Mouse (Mus musculus) T-helper 17 cell (primary cell): Measurements from ENCODE around the gene Mesp1.

Experiments
- in situ Hi-C, 2 experiments: fragments of 300-600 bp; cut with MboI, MseI; formaldehyde crosslinking; loops; 1 replicate in 1 of 2; 2 replicates in 1 of 2; pipeline ENCODE4 v1.15.1; 2025; ENCODE audit warnings: high pct_unique_total_duplicates in 2 of 2

Mesp1 gene

GRCm38 (mm10) chr7:79793688-79794087 is at the start of gene Mesp1:
Gene Mesp1, minus strand, starts transcription at chr7:79793788.
- in situ Hi-C loops, result no loop called here

DNA sequence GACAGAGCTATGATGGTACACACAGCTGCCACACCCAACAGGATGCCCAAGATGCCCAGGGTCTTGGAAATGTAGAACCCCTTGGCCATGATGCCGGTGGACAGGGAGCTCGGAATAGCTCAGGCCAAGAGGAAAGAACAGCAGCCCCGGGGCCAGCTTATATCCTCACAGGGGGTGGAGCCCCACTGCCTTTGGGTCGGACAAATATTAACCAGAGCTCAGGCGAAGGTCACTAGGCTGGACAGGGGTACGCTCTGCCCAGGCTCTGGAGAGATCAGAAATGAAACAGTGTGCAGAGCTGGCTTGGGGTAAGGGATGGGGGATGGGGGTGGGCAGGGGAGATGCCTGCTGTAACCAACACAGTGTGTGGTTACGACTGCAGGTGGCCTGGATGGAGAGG is 48.6 kb upstream of the Mesp1 start:
- in situ Hi-C loops, result no loop called here

- in situ Hi-C loops, result no loop called here
Observed at GRCm38 (mm10) chr7:79837247-79837646, 43.7 kb upstream of the Mesp1 start.

DNA sequence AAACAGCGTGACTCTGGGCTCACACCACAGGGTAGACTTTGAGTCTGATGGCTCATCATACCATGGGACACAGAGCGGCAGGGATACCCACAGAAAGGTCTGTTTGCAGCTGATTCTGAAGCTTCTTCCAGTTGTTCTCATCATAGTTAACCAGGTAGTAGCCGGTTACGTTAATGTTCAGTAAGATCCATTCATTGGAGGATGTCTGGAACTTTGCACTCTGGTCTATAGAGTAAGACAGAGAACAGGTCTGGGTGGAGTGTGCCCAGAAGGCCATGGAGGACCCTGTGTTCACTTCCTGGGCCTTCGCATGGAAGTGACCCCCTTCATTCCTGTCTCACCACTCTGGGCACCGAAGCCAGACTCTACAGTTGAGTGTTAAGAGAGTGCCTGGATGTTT is 41.6 kb upstream of the Mesp1 start:
- in situ Hi-C loops, result no loop called here

DNA sequence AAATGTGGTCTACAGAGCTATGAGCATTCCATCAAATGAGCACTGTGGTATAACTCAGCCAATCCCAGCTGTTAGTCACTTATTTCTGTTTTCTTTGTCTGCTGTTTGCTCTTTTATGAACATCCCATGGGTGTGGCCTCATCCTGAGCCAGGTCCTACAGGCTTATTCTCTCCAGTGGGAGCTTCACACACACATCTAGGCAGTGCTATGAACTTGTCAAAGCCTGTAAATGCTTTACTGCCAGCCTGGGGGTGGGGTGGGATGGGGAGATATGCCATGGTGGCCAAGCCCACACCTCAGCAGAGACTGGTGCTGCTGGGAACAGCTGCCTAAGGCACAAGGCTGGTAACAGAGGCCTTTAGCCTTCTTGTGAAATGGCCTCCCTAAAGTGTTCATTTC is 39.4 kb upstream of the Mesp1 start:
- in situ Hi-C loops, result no loop called here

GRCm38 (mm10) chr7:79831585-79831984 is 38.0 kb upstream of the Mesp1 start:
- in situ Hi-C loops, result no loop called here

DNA sequence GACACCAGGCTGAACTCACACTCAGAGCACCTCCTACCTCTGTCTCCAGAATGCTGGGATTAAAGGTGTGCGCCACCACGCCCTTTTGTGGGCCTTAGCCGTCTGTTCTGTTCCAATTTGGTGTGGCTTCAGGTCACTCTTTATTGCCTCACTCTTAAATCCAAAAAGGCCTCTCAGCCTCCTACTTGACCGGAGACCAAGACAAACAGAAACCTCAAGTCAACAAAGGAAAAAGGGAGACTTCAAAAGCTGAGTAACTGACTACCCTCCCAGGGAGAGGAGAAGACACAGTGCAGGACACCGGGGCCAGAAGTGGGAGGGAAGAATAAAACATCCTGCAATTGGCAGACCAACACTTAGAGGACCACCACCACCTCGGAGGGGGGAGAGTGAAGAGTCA is 37.6 kb upstream of the Mesp1 start:
- in situ Hi-C loops, result no loop called here

DNA sequence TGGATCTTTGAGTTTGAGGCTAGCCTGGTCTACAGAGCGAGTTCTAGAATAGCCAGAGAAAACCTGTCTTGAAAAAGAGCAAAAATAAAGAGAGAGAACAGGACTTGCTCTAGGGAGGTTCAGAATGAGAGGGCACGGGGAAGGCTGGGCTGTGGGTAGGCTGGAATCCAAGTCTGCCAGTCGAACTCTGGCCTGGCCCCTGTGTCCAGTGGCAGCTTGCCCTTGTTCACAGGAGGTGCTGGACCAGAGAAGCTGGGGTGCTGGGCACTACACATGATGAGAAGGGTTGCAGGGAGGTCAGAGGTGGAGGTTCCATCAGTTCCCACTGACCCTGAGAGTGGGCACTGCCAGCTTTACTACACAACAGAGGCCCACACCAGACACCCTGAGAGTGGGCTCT is 34.8 kb upstream of the Mesp1 start:
- in situ Hi-C loops, result no loop called here

- in situ Hi-C loops, result no loop called here
Observed at GRCm38 (mm10) chr7:79822092-79822695, 28.6 kb upstream of the Mesp1 start.

GRCm38 (mm10) chr7:79819996-79820395 is 26.4 kb upstream of the Mesp1 start:
- in situ Hi-C loops, result no loop called here

- in situ Hi-C loops, result no loop called here
Observed at GRCm38 (mm10) chr7:79819515-79819914, 25.9 kb upstream of the Mesp1 start.

- in situ Hi-C loops, result no loop called here
Observed at GRCm38 (mm10) chr7:79818321-79818720, 24.7 kb upstream of the Mesp1 start.

GRCm38 (mm10) chr7:79813409-79813808 is 19.8 kb upstream of the Mesp1 start:
- in situ Hi-C loops, result no loop called here

- in situ Hi-C loops, result no loop called here
Observed at GRCm38 (mm10) chr7:79810611-79811506, 17.3 kb upstream of the Mesp1 start, which contains the start of gene Mesp2. Gene Mesp2, plus strand, starts transcription at chr7:79810727.

- in situ Hi-C loops, result no loop called here
Observed at GRCm38 (mm10) chr7:79808561-79808960, 15.0 kb upstream of the Mesp1 start.

DNA sequence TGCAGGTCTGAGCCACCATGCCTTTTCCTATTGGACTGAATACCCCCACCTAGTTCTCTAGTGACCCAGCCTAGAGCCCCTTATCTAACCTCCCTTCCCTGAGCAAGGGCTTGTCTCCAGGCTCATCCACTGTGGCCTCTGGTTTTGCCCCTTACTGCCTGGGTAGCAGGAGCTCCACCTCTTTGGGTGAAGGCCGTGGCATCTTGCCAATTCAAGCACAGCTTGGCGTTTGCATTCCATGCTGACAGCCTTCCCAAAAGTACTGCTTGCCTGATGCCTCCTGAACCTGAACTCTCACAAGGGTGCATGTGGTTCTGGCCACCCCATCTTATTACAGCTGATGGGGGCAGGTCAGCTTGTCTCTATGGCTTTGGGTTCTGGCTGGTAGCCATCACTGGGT is 10.3 kb upstream of the Mesp1 start:
- in situ Hi-C loops, result loop anchor here in 1 of 2 experiments (5.0 kb wide), 1 partner anchor 108 kb away; no protein-coding TSS in a partner anchor

GRCm38 (mm10) chr7:79802037-79802436 is 8.4 kb upstream of the Mesp1 start:
- in situ Hi-C loops, result loop anchor here in 1 of 2 experiments (5.0 kb wide), 1 partner anchor 110 kb away; no protein-coding TSS in a partner anchor

DNA sequence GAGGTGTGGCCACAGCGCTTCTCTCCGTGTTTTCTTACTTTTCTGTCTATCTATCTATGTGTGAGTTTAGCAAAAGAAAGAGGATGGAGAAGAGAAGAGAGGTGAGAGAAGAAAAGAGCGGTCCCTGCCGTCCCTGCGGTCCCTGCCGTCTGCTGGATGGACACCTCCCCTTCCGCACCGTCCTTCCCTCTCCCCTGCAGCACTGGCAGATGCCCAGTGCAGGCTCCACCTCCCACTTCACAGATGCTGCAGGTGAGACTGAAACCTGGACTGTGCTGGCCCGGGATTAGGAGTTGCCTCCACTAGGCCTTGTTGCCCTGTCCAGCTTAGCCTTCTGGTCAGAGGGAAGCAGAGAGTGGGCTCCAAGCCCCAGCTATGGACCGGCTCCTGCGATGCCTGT is 7.8 kb upstream of the Mesp1 start:
- in situ Hi-C loops, result loop anchor here in 1 of 2 experiments (5.0 kb wide), 1 partner anchor 111 kb away; no protein-coding TSS in a partner anchor

GRCm38 (mm10) chr7:79800336-79800735 is 6.7 kb upstream of the Mesp1 start:
- in situ Hi-C loops, result loop anchor here in 1 of 2 experiments (5.0 kb wide), 1 partner anchor 112 kb away; no protein-coding TSS in a partner anchor

- in situ Hi-C loops, result loop anchor here in 1 of 2 experiments (5.0 kb wide), 1 partner anchor 108 kb away; no protein-coding TSS in a partner anchor
Observed at GRCm38 (mm10) chr7:79799506-79799905, 5.9 kb upstream of the Mesp1 start.

DNA sequence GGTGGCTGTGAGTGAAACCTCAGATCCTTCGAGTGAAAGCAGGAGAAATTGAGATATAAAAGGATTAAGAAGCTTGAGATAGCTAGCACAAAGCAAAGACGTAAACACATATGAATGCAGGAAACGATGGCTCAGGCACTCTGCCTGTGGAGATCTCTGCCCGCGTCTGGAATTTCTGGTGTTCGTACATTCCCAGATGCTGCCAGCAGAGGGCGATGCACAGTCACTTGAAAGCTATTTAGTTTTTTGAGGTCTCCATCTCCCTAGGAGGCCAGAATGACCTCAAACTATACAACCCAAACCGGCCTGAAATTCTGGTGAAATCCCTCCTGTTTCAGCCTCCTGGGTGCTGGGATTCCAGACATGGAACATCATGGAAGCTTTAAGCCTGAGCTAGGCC is 5.5 kb upstream of the Mesp1 start:
- in situ Hi-C loops, result loop anchor here in 1 of 2 experiments (5.0 kb wide), 1 partner anchor 108 kb away; no protein-coding TSS in a partner anchor

DNA sequence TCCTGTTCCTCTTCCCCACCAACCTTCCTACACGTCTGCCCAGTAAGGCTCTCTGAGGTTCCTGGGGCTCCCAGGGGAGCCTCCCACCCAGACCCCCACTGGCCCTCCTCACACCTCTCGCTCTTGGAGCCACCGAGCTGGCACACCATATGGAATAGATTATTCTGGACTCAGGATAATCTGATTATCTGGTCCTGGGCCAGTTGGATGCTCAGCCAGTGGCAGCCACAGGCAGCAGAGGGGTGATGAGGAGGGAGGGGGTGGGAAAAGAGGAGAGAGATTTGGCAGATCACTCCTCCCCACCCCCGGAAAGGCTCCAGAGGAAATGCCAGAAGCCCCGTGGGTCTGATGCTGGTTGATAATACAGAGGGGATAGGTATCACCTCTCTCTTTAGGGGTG is 5.0 kb upstream of the Mesp1 start:
- in situ Hi-C loops, result loop anchor here in 1 of 2 experiments (5.0 kb wide), 1 partner anchor 109 kb away; no protein-coding TSS in a partner anchor
